Mouse (Mus musculus) ZHBTc4 (cell line): ENCODE results near the gene Txndc5.

Source experiments
- DNase-seq: peaks from one replicate; pipeline ENCODE4 v3.0.0-alpha.2; 2011; ENCODE audit warnings: low read depth, low spot score

Txndc5 gene

GRCm38 (mm10) chr13:38463410-38463809, 65.2 kb downstream of the Txndc5 start:
- no peak for DNase-seq

DNA sequence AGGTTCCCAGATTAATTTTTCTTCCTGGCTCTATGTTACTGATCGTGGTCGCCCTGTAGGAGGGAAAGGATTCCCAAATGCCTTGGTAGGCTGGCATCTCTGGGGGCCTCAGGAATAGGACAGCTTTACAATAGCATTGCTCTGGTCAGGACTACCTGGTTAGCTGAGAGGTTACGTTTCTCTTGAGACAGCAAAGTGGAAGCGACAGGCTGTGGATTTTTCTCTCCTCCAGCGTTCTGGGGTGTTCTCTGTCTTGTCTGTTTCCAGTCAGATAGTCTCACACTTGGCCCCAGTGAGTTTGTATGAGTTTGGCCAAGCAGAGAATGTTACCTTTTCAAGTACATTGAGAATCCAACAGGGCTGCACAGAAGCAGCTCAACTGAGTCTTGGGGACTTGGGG, 77.2 kb downstream of the Txndc5 start:
- no peak for DNase-seq
